Mouse (Mus musculus) heart, embryonic 12.5 days (tissue): ENCODE results near the gene Celf1. TPM values are rescaled to one million over a fixed set of nuclear protein-coding genes. Genes with fewer than 3 reads are reported as not detected.
A peak's percentile ranks its signal among the peaks of the same experiment; 100 is the strongest.

Source experiments
- ATAC-seq: fragments of 200-750 bp; cut with Nextera tagmentation; 2 replicates; pipeline ENCODE4 v1.8.0; 2017; ENCODE audit warnings: moderate TSS enrichment, moderate library complexity; ENCODE audit not compliant: insufficient number of reproducible peaks, low FRiP score
- H3K27ac ChIP-seq: fragments of 300-500 bp; sonication (generic); 2 replicates; pipeline ENCODE4 v1.5.1; 2016; ENCODE audit warnings: mild to moderate bottlenecking, moderate library complexity; ENCODE audit not compliant: poor library complexity, severe bottlenecking
- H3K27me3 ChIP-seq: fragments of 300-500 bp; sonication (generic); replicated peaks from 2 replicates; pipeline ENCODE4 v1.6.1; 2016; ENCODE audit warnings: mild to moderate bottlenecking, moderate library complexity
- H3K36me3 ChIP-seq: fragments of 300-500 bp; sonication (generic); 2 replicates; pipeline ENCODE4 v1.6.1; 2016; ENCODE audit warnings: mild to moderate bottlenecking, moderate library complexity
- H3K4me1 ChIP-seq: fragments of 300-500 bp; sonication (generic); replicated peaks from 2 replicates; pipeline ENCODE4 v1.6.1; 2016; ENCODE audit warnings: mild to moderate bottlenecking
- H3K4me2 ChIP-seq: fragments of 300-500 bp; sonication (generic); 2 replicates; pipeline ENCODE4 v1.6.1; 2016; ENCODE audit warnings: mild to moderate bottlenecking, moderate library complexity
- H3K4me3 ChIP-seq: fragments of 300-500 bp; sonication (generic); 2 replicates; pipeline ENCODE4 v1.5.1; 2016; ENCODE audit warnings: mild to moderate bottlenecking
- H3K9ac ChIP-seq: fragments of 300-500 bp; sonication (generic); 2 replicates; pipeline ENCODE4 v1.6.1; 2016; ENCODE audit warnings: mild to moderate bottlenecking, moderate library complexity
- H3K9me3 ChIP-seq: fragments of 300-500 bp; sonication (generic); replicated peaks from 2 replicates; pipeline ENCODE4 v1.6.1; 2016; ENCODE audit warnings: mild to moderate bottlenecking, moderate library complexity
- WGBS: fragments of 180-500 bp; shearing (Covaris S2); methylation state at CpG from one replicate; pipeline ENCODE4 v1.1.7; 2016; 5-methylcytosine and 5-hydroxymethylcytosine counted together
- polyA plus RNA-seq: library from polyadenylated mRNA; unstranded; fragments of >200 nt; fragmentation: Nextera tagmentation; extraction: Ambion mirVana; gene quantifications from 2 replicates; pipeline ENCODE4 v1.2.1, GENCODE M21; 2016

Gene Celf1
- polyA plus RNA-seq, 1 experiment from 2014 or later, result 136 TPM

DNA sequence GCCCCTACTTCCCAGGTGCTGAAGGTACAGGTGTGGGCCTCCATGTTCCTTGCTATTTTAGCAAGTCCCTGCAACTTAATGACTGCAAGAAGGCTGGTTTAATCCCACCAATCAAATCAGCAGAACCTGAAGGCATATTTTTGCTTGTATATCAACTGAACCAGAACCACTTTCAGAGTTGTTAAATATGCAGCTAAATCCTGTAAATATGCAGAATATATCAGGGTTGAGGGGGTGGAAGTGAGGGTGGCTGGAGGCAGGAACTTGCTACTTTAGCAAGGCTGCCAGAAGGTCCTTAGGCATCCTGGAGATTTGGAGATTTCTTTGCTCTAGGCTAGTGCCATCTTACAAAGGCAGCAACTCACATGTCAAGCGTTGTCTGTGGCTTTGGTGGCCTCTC, 24.7 kb upstream of the Celf1 start:
- no peak for ATAC-seq
- peaks cover 28% of the 10 kb centered on the region for H3K4me1 ChIP-seq
- no peaks in the 10 kb centered on the region for H3K27me3 ChIP-seq
- 97% methylated on average over 1 of the region's 1 CpGs for WGBS
- H3K9ac ChIP-seq, result no peak overlapping the region; the same call in 1 of the 2 replicates
- peaks cover 46% of the 10 kb centered on the region for H3K36me3 ChIP-seq
- H3K4me3 ChIP-seq, result no peak overlapping the region
- H3K9me3 ChIP-seq, result no peaks in the 10 kb centered on the region
- no peak overlapping the region for H3K27ac ChIP-seq
- H3K4me2 ChIP-seq, result 0 out of 2 replicates have a peak overlapping the region, but pooled peaks have one; percentile 72

DNA sequence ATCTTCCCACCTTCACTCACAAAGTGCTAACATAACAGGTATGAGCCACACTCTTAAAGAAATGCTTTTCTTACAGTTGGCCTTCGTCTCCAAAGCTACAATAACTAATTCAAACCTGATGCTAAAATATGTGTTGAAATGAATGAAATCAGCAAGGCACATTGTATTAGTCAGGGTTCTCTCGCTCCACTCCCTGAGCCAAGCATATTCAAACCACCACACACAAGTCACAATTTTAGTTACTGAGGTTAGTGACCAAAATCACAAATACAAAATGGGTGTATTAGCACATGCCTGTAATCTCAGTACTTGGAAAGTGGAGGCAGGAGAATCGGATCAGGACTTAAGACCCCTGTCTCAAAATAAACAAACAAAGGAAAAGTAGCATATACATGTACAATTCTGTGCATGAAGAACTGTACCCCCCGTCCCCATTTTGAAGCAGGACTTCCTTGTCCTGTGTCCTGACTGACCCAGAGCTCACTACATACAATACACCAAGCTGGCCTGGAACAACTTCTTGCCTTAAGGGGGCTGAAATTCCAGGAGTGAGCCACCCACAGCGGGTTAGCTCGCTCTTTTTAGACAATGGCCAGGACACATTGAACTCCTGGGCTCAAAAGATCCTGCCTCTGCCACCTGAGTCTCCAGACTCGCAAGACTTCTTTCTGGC, 23.5 kb upstream of the Celf1 start:
- Histone ChIP-seq H3K27ac (peak overlapping the region; percentile 94), H3K27me3 (no peaks in the 10 kb centered on the region), H3K4me1 (peaks cover 37% of the 10 kb centered on the region), H3K9ac (peak overlapping the region; percentile 98), H3K4me3 (peak overlapping the region; percentile 84), H3K36me3 (peaks cover 35% of the 10 kb centered on the region), H3K9me3 (no peaks in the 10 kb centered on the region), H3K4me2 (peak overlapping the region; percentile 72)
- WGBS, result 23% methylated on average over 7 of the region's 7 CpGs
- ATAC-seq, result peak; percentile 29; the same call in 1 of the 2 replicates

DNA sequence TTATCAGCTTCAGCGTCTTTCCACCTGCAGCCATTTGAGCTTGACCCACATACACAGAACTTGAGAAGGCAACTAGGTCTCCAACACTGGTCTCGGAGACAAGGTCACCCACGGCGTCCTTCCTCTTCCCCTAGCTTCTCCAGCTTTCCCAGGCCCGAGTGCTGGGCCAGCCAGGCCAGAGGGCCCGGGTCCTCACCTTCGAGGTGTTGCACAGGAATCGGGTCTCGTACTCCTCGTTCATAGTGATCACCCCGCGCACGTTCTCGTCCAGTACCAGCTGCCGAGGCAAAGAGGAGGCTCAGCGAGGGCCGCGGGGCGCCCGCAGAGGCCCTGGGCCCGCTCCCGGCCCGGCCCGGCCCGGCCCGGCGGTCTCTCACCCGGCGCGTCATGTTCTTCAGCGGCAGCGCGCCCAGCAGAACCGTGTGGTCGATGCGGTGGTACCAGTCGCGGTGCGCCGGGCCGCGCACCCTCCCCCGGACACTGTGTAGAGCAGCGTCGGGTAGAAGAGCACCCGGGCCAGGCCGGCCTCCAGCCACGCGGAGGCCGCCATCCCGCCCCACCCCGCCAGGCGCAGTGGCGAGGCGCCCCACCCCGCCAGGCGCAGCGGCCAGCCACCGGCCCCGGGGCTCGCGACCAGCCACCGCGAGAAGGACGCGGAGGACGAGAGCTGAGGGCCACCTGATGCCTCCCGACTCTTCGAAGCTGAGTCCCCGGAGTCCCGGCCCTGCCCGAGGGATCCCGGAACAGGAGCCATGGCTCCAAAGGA, 22.8 kb upstream of the Celf1 start:
- under 1% methylated on average over 69 of the region's 73 CpGs for WGBS
- no peaks in the 10 kb centered on the region for H3K9me3 ChIP-seq

DNA sequence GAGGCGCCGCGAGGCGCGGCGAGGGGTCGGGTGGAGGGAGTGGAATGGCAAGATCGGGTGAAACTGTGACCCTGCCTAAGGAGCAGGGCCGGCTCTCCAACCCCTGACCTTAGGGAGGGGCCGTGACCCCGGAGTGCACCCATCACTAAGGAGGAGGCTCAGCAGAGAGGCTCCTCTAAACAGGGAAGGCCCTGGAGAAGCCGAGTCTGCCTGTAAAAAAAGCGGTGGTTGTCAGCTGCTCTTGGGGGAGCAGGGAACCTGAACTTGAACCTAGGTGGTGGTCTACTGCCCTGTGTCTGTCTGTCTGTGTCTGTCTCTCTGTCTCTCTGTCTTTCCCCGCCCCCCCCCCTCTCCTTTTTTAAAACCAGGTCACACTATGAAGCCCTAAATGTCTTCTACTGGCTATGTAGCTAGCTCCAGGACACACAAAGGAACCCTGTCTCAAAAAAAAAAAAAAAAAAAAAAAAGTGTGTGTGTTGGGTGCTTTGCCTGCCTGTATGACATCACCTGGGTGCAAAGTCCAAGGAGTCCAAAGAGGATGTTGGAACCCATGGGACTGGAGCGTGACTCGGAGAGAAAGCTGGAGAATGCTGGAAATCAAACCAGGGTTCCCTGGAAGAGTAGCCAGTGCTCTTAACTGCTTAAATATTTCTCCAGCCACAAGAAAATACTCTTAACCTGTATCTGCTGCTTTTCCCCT, 22.0 kb upstream of the Celf1 start:
- Histone ChIP-seq H3K4me2 (peak overlapping the region; percentile 72), H3K9me3 (no peaks in the 10 kb centered on the region), H3K9ac (peak overlapping the region; percentile 98), H3K4me3 (peak overlapping the region; percentile 84), H3K36me3 (peaks cover 24% of the 10 kb centered on the region), H3K27ac (peak overlapping the region; percentile 94), H3K27me3 (no peaks in the 10 kb centered on the region), H3K4me1 (peaks cover 37% of the 10 kb centered on the region)
- ATAC-seq, result peak; percentile 69
- WGBS, result 11% methylated on average over 16 of the region's 16 CpGs

More for the DNA sequence above, 22.8 kb upstream of the Celf1 start:
- Histone ChIP-seq H3K4me1 (peaks cover 37% of the 10 kb centered on the region), H3K9ac (peak overlapping the region; percentile 98), H3K4me3 (peak overlapping the region; percentile 84), H3K27ac (peak overlapping the region; percentile 94), H3K27me3 (no peaks in the 10 kb centered on the region), H3K4me2 (peak overlapping the region; percentile 72), H3K36me3 (peaks cover 30% of the 10 kb centered on the region)
- ATAC-seq, result peak; percentile 89

DNA sequence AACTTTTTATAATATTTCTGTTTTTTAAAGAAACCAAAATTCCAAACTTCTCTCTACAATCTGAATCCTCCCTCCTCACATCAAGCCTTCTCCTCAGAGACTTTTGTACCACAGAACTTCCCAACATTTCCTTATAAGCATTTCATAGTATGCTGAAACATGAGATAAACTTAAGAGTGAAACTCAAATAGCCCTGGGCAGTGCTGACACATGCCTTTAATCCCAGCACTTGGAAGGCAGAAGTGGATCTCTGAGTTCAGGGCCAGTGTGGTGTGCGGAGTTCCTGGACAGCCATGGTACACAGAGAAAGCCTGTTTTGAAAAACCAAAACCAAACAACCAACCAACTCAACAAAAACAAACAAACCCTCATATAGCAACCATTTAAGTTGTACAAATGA, 19.0 kb upstream of the Celf1 start:
- Histone ChIP-seq H3K27me3 (0 out of 2 replicates have a peak, but pooled peaks cover 5% of the 10 kb centered on the region), H3K27ac (peak overlapping the region; percentile 26; the same call in 1 of the 2 replicates), H3K36me3 (no peaks in the 10 kb centered on the region), H3K9me3 (no peaks in the 10 kb centered on the region), H3K4me3 (no peak overlapping the region), H3K9ac (no peak overlapping the region), H3K4me2 (no peak overlapping the region), H3K4me1 (peaks cover 19% of the 10 kb centered on the region)
- no peak for ATAC-seq
- 50% methylated on average over 1 of the region's 1 CpGs for WGBS

DNA sequence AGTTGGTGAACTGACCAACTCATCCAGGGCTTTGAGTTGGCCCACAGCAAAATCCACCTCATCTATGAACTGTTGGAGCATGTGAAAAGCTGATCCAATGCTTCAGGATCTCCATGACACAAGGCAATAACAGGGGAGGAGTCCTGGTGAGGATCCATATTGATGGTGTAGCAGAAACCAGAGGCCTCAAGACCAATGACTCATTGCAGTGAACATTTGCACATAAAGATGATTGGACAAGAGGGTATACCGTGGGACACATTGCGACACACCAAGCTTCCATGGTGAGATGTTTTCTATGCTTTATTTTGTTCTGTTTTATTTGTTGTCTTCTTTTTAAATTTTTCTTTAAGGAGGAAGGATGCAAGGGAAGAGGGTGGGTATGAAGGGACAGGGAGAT, 17.5 kb upstream of the Celf1 start:
- H3K4me3 ChIP-seq, result no peak overlapping the region
- H3K4me1 ChIP-seq, result peaks cover 14% of the 10 kb centered on the region; the same call in 1 of the 2 replicates
- 0 out of 2 replicates have a peak, but pooled peaks cover 5% of the 10 kb centered on the region for H3K27me3 ChIP-seq
- no peaks in the 10 kb centered on the region for H3K36me3 ChIP-seq
- no peaks in the 10 kb centered on the region for H3K9me3 ChIP-seq
- H3K27ac ChIP-seq, result no peak overlapping the region
- H3K9ac ChIP-seq, result no peak overlapping the region
- WGBS, result 89% methylated on average over 2 of the region's 2 CpGs
- H3K4me2 ChIP-seq, result no peak overlapping the region
- no peak for ATAC-seq

DNA sequence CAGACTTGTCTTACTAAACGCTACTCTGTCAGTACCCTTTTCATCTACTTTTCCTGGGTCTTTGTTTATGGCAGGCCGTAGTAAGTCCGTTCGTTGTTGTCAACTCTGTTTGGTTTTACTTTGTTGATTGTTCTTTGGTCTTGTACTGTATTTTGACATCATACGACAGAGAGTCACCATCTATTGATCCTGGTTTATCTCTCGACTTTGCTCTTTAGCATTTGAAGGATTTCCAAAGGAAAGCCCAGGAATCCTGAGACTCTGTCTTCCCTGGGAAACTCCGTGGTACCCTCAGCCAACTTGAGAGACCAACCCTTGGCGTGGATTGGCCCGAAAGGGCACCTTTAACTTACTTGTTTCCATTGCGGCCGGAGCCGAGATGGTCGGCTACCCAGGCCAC, 11.6 kb upstream of the Celf1 start:
- no peak for ATAC-seq
- Histone ChIP-seq H3K4me1 (no peaks in the 10 kb centered on the region), H3K4me2 (no peak overlapping the region), H3K9me3 (no peaks in the 10 kb centered on the region), H3K9ac (no peak overlapping the region), H3K36me3 (no peaks in the 10 kb centered on the region), H3K27me3 (0 out of 2 replicates have a peak, but pooled peaks cover 11% of the 10 kb centered on the region), H3K4me3 (no peak overlapping the region), H3K27ac (no peak overlapping the region)
- 84% methylated on average over 13 of the region's 13 CpGs for WGBS

DNA sequence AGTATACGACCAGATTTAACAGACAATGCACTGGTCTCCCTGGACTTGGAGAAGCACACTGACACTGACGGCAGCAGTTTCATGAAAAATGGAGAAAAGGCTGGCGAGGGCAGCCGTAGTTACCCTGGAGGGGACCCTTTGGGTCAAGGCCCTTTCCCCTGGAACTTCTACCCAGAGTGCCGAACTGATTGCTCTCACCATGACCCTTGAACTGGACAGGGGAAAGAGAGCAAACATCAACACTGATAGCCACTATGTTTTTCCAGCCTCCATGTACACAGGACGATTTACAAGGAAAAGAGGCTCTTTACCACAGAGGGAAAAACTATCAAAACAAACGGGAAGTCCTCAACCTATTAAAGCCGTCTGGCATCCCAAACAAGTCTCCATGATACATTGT, 8.4 kb upstream of the Celf1 start:
- no peak overlapping the region for H3K4me2 ChIP-seq
- no peak for ATAC-seq
- H3K9ac ChIP-seq, result no peak overlapping the region
- WGBS, result 65% methylated on average over 8 of the region's 8 CpGs
- no peak overlapping the region for H3K27ac ChIP-seq
- H3K9me3 ChIP-seq, result no peaks in the 10 kb centered on the region
- no peak overlapping the region for H3K4me3 ChIP-seq
- 0 out of 2 replicates have a peak, but pooled peaks cover 6% of the 10 kb centered on the region for H3K27me3 ChIP-seq
- H3K4me1 ChIP-seq, result no peaks in the 10 kb centered on the region
- no peaks in the 10 kb centered on the region for H3K36me3 ChIP-seq

DNA sequence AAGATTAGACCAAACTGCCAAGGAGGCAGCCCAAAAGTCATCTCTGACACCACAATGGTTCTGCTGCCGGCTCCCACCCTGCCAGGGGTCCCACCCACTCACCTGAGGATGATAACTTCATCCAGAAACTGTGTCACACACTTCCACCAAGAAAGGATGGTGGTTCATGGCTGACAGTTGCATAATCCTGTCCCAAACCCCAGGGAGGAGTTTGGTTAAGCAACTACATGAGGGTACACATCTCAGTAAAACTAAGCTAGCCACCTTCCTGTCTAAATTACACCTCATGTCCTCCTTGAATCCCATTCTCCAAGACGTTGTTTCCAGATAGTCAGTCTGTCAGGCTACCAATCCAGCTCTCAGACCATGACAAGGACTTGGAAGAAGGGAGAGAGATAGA, 7.9 kb upstream of the Celf1 start:
- no peaks in the 10 kb centered on the region for H3K36me3 ChIP-seq
- no peak overlapping the region for H3K4me3 ChIP-seq
- no peaks in the 10 kb centered on the region for H3K9me3 ChIP-seq
- H3K4me2 ChIP-seq, result no peak overlapping the region
- ATAC-seq, result no peak
- 59% methylated on average over 2 of the region's 2 CpGs for WGBS
- H3K27me3 ChIP-seq, result 0 out of 2 replicates have a peak, but pooled peaks cover 6% of the 10 kb centered on the region
- H3K4me1 ChIP-seq, result no peaks in the 10 kb centered on the region
- no peak overlapping the region for H3K27ac ChIP-seq
- no peak overlapping the region for H3K9ac ChIP-seq

DNA sequence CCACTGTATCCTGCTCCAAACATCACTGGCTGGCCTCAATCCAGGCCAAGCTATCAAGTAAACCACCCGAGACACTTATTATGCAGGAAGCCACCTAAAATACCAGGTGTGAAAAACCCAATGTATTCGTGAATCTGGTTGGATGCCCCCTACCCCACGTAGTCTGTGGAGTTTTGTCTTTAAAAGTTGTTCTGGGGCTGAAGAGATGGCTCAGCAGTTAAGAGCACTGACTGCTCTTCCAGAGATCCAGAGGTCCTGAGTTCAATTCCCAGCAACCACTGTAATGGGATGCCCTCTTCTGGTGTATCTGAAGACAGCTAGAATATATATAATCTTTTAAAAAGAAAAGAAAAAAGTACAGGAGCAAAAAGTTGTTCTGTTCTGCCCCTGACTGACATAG, 1.8 kb upstream of the Celf1 start:
- WGBS, result 65% methylated on average over 3 of the region's 3 CpGs

DNA sequence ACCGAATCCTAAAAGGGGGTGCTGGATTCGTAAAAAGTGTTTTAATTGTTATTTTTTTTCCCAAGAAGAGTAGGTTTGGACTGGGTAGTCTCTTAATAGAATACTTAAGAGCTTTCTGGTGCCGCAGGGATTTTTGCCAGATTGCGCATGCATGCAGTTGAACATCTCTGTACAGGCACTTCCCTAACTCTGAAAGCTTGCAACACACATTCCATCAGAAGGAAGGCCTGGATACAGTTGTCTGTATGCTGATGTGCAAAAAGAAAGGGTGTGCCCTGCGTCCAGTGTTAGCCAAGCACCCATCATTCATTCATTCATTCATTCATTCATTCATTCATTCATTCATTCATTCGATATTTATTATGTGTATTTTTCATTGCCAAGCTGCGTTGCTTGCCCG, 432 bp upstream of the Celf1 start:
- no peak for ATAC-seq
- Histone ChIP-seq H3K4me3 (peak overlapping the region; percentile 93), H3K9me3 (no peaks in the 10 kb centered on the region), H3K4me2 (peak overlapping the region; percentile 80), H3K27ac (0 out of 2 replicates have a peak overlapping the region, but pooled peaks have one; percentile 94), H3K9ac (peak overlapping the region; percentile 96; the same call in 1 of the 2 replicates), H3K36me3 (no peaks in the 10 kb centered on the region), H3K27me3 (no peaks in the 10 kb centered on the region), H3K4me1 (peaks cover 21% of the 10 kb centered on the region)
- WGBS, result 46% methylated on average over 8 of the region's 8 CpGs

More for the DNA sequence above, 1.8 kb upstream of the Celf1 start:
- Histone ChIP-seq H3K27ac (no peak overlapping the region), H3K27me3 (no peaks in the 10 kb centered on the region), H3K4me1 (peaks cover 14% of the 10 kb centered on the region), H3K9me3 (no peaks in the 10 kb centered on the region), H3K9ac (no peak overlapping the region), H3K36me3 (no peaks in the 10 kb centered on the region), H3K4me3 (no peak overlapping the region), H3K4me2 (no peak overlapping the region)
- no peak for ATAC-seq
